Mouse (Mus musculus): ENCODE data around the gene Smc4.
A peak's percentile ranks its signal among the peaks of the same experiment; 100 is the strongest.

Gene Smc4

DNA sequence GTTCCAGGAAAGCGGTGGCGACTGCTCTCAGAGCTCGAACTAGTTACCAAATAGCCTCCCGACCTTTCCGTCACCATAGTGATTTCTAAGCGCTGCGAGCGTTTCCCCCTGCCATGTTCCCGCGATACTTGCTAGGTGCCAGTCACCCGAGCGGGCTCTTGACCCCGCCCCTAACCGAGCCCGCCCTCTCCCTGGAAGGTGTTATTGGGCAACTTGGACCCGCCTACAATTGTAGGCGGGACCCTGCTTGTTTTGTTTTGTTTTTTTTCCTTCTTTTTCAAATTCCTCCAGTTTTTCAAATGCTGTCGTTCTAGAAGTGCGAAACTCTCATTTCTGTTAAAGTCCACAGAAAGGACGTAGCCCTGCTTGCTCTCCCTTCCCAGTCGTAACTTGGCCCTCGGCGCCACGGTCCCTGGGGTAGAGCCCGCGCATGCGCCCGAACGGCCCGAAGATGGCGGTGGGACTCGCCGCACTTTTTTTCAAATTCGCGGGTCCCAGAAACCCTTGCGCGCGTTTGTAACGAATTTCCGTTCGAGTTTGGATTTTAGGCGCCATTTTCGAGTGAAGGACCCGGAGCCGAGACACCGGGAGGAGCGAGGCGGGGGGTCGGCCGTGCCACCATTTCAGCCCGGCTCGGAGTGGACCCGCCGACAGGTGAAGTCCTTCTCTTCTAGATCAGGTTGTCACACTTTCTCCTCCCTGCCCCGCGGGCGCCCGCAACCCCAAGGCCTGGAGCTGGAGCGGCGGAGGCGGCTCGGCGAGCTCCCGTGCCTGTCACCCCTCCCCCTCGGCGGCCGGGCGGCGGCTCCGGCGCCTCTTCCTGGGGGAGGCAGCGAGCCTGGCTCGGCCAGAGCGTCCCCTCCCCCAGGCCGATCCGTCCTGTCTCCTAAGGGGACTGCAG, at the start of gene Smc4, which contains the start of gene Ift80:
TSS of gene Smc4 (plus strand) at position 302 of the 901 bp plus-strand sequence.
TSS of gene Ift80 (minus strand) at position 134 of the 901 bp plus-strand sequence.
- peak; percentile 97 for DNase-seq (ENCODE audit: low read depth, low spot score)

DNA sequence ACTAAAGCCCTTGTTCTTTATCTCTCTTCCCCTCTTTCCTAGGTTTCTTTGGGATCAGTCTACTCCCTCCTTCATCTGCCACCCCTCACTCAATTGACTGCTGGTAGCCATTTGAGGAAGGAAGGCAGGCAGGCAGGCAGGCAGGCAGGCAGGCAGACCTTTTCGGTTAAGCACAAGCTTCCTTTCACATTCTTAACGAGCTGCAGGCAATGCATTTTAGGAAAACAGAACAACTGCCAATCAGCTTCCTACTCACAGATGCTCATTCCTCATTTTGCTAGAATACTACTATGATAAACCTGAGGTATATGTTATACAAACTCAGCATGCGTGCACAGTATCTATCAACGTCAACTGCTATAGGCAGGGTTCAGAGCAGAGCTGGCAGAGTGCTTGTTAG, 48.1 kb upstream of the Smc4 start:
- DNase-seq (ENCODE audit: low read depth, low spot score) = no peak

DNA sequence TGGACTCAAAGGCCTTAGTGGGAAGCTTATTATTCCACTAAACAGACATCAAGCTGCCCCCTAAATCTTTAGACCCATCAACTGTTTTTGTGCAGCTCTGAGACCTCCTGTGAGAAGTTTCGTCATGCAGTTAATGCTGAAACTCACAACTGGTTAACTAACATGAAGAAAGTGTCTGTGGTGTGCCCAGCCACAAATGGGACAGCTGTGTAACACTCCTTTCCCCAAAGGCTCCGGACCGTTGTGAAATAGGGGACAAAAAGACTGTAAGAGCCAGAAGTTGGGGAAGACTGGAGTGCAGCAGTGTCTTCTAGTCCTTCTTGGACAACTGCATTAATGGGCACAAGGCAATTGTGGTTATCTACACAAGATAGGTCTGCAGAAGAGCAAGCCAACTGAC, 47.1 kb upstream of the Smc4 start:
- no peak for DNase-seq (ENCODE audit: low read depth, low spot score)

DNA sequence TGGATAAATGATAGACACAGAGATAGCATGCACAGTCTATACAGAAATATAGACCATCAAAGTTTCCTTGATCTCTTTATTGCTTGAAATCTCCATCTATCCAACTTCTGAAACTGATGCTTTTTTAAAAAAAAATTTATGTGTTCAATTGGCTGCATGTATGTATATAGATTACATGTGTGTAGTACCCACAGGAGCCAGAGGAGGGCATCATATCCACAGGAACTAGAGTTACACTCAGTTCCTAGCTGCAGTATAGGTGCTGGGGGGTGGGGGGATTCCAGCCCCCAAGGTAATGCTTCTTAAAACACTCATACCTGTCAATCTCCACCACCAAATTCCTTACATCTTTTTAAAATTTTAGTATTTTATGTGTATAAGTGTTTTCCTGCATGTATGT, 39.9 kb upstream of the Smc4 start:
- peak; percentile 16 for DNase-seq (ENCODE audit: low read depth, low spot score)

DNA sequence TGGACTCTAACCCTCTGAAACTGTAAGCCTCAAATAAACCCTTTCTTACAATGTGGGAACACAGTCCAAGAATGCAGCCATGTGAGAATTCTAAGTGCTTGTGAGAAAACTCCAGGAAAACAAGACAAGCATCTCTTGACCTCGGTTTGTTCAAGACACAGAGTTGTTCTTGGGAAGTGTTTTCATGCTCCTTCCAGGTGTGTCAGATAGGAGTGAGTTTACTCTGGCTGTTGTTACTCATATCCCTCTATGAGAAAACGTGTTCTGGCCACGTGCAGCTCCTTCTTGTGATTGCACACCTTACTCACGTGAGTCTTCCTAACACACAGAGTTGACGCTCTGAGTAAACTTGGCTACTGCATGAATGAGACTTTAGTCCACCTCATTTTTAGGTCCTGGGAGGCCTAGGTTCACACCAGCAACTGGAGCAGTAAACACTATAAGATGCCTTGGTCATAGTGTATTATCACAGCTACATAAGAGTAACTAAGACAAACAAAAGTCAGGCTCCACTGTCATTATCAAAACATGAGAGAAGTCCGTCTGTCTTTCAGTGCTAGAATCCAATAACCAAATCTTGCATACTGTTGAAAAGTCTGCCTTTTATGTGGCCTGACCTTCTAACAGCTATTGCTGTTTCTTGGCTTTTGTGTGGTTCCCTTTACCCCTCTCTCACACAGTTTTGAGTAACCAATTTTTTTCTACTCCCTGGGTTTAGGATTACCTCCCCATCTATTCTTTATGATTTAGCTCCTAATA, 37.8 kb upstream of the Smc4 start:
- no peak for DNase-seq (ENCODE audit: low read depth, low spot score)

DNA sequence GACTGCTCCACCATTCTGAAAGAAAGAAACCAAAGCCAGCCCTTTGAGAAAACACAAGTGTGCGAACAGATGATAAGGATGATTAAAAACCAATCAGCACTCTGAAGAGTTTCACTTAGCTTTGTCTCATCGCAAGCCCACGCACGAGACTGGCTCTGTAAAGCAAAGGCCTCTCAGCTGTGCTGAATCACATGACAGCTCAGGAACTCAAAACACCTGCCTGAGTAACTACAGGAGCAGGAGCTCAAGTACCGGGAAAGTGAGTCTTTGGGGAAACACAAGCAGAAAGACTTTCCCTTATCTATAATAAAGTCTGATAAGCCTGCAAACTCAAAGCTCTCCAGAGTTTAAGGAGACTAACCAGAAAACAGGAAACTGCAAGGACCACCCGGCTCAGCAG, 37.1 kb upstream of the Smc4 start:
- no peak for DNase-seq (ENCODE audit: low read depth, low spot score)

DNA sequence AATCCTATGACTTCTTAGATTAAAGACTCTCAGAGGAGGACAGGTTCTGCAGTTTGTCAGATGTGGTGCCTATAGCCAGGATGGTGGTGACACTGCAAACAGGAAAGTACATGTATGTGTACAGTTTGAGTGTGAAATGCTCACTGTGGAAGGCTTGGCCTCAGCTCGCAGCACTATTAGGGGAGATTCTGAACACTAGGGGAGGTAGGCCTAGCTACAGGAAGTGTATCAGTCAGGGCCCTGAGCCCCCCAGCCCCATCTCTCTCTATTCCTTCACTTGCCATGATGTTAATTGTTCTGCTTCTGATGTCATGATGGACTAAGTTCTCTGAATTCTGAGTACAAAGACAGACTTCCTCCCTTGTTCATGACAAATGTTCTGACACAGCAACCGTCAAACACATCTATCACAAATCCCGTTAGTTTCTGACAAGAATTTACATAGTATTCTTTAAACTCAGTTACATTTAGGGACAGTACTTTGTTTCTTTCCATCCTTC, 35.4 kb upstream of the Smc4 start:
- DNase-seq (ENCODE audit: low read depth, low spot score) = no peak

DNA sequence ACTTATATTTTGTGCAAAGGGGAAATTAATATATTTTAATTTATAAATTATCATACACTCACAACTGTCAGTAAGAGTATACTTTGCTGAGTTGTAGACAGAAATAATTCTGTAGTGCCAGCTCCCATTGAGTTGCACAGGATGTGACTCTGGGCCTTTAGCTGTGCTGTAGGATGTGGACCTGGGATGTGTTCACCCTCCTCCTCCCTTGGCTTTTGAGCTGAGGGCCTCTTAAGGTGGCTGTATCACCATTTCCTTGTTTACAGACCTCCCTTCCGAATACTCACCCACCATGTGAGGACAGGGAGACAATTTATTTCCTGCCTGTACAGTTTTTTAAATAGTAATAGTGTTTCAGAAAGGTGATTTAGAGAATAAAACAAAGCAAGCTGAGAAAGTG, 31.0 kb upstream of the Smc4 start:
- DNase-seq (ENCODE audit: low read depth, low spot score) = no peak

DNA sequence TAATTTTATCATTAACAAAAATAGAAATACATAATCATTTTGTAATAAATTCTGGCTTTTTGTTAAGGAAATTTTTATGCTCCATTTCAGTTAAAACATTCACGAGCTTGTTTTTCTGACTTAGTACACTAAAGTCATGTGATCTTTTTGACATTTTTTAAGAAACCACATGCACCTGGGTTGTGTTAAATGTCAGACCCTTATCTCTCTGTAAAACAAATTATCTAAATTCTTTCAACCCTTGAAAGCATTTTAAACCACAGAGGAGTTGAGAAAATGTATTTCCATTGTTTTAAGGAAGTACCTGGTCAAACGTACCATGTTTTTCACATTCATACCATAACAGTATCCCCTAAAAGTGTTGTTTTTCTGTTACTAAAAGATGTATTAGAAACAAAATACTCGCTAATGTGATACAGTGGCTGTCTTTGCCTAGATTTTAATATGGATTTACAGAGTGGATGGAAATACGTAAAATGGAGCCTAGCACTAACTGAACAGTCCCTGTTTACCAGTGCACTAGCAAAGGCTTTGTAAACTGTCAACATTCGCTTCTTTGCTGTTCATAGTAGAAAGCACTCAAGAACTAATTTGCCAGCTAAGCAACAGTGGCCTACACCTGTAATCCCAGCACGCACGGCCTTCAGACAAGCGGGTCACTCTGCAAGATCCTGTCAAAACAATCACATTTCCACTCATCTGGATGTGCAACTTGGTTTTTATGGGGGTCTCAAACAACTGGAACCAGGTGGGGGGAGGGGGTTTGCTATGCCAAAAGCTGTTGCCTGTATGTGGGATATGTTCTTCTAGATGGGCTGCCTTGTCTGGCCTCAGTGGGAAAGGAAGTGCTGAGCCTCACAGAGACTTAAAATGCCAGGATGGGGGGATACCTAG, 29.7 kb upstream of the Smc4 start:
- DNase-seq (ENCODE audit: low read depth, low spot score) = no peak

DNA sequence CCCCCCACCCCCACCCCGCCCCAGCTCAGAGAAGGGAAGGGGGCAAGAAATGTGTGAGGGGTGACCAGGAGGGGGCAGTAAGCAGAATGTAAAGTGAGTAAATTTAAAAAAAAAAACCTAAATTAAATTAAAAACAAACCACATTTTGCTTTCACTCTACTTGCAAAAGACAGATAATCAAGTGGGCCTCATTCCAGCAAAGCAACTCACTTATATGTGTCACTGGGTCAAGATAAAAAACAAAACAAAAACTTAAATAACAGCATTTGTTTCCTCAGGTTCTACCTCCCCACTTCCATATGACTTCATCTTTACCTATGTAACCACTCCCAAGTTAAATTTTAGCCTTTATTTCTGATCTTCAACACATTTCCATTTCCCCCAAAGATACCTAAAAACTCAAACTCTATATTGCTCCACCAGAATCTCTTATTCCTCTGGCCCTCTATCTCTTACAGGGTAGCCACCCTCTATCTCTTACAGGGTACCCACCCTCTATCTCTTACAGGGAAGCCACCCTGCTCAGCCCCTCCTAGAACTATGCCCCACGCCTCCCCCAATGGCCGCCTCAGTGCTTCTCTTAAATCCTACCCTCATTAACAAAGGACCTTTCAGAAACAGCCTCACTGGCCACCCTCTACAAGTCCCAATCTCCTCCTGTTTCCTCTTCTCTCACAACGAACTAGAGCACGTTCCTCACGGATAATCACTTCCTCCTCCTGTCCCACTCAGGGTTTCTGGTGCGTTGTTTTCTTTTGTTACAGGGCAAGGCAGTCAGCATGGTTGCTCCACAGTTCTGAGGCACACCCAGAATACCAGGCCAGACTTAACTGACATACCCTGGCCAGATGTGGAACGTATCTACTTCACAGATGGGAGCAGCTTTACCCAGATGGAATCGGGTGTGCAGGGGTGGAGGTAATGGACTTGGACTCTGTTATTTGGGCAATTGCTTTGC, 28.7 kb upstream of the Smc4 start:
- no peak for DNase-seq (ENCODE audit: low read depth, low spot score)

DNA sequence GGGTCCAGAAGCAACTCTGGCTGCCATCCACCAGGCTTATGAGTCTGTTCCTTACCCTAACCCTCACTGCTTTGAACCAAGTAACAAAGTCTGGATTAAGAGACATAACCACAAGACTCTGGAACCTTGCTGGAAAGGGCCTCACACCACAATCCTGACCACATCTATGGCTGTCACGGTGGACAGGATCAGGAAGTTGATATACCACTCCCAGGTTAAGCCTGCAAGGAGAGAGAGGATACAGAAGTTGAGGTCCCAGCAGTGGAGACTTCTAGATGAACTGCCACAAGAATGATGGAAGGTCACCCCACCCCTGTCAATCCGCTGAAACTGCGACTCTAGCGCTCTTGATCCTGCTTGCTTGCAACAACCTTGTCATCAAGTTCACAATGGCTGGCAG, 26.8 kb upstream of the Smc4 start:
- DNase-seq (ENCODE audit: low read depth, low spot score) = no peak

DNA sequence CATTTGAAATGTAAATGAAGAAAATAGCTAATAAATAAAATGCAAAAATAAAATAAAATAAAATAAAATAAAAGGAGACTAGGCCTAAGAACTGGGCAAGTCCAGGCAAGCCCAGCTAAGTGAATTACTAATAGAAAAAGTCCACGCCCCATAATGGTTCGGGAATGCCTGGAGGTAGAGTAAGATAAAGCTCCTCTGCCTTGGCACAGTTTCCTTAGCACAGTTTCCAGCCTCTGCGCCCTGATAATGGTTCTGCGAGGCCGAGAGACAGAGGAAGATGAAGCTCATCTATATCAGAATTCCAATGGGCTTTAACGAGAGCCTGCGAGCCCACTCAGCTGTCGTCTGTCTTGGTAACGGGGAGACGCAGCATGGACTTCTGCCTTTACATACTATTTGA, 25.4 kb upstream of the Smc4 start:
- DNase-seq (ENCODE audit: low read depth, low spot score) = no peak

DNA sequence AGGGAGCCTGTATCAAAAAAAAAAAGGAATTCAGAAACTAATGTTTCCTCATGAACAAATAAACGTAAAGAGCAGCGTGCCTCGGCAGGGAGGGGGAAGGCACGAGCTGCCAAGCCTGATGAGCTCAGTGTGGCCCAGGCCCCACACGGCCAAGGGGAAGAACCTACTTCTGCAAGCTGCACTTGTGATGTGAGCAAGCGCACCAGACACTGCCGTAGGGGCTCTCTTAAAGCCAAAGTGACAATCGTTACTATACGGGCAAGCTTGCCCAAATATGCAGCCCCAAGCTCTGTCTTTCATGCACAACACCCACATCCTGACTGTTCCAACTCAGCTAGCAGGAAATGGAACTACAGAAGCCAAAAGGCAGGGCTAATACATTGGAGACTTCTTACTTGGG, 23.6 kb upstream of the Smc4 start:
- no peak for DNase-seq (ENCODE audit: low read depth, low spot score)

DNA sequence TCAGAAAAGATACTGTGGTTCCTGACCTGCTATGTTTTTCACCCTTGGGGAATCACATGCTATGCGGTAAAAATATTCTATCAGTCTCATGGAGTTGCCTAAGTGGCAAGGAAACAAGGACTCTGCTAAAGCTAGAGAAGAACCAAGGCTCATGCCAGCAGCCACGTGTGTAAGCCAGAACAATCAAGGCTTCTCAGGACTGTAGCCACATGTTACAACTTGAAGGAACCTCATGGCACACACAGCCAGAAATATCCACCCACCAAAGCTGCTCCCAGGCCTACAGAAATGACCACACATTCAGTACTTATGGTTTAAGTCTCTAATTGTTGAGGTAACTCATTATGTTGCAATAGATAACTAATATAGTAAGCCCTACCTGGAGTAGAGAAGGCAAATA, 18.0 kb upstream of the Smc4 start:
- no peak for DNase-seq (ENCODE audit: low read depth, low spot score)

DNA sequence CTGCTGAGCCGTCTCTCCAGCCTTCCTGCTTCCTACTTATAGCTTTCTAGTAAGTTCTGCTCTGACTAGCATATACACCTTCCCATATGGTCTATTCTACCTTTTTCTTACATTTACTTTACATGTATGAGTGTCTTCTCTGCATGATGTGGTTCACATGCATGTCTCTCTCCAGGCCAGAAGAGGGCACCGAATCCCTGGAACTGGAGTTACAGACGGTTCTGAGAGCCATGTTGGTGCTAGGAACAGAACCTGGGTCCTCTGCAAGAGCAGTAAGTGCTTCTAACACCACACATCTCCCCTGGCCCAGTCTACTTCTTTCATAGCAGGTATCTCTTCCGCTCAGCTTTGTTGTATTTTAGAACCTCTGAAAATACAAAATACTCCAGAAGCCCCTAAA, 1.8 kb upstream of the Smc4 start:
- DNase-seq (ENCODE audit: low read depth, low spot score) = no peak

DNA sequence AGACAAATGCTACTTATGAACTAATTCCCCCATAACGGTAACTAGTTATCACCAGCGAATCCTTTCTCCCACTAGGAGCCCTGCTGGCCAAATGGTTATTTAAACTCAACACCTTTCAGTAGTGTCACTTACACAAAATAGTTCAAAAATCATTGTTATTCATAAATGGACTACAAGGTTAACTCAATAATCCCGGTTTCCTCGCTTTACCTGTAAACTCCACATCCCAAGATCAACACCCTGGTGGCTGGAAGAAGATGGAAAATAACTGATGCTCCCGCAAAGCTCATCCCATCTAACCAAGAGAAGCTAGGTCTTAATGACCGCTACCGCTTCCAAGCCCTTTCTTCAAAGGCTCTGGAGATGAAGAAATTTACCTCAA, 492 bp upstream of the Smc4 start:
- DNase-seq (ENCODE audit: low read depth, low spot score) = no peak

DNA sequence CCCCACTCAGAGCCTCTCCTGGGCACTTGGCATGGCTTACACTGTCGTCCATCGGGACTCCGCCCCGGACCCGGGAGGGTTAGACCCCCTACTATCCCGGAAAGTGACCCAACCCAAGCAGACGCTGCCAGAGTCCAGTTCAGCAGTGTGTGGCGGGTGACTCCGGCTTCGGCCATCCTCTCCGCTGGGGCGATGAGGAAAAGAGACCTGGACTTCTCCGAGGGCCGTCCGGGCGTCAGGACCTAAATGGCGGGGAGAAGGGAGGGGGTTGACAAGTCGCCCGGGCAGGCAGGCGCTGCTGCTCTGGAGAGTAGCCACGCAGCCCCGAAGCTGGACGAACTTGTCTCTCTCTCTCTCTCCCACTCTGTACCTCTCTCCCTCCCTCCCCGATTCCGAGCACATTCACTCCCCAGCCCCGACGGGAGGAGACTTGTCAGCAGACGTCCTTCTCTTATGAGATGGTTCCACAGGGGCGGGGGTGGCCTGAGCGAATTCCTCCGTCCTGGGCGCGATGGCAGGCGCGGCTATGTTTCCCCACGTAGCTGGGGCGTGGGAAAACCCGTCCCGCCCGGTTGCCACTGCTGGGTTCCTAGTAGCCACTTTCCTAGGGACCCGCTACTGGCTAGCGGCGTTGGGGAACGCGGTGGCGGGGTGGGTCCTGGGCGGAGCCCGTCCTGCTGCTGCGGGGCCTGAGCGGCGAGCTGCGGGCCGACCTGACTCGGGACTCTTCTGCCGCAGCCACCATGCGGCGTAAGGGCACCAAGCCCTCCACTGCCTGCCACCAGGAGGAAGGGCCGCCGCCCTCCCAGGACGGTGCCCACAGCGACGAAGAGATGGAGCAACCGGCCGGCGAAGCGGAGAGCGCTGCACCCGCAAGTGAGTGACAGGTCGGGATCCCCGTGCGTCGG, 1.1 kb downstream of the Smc4 start:
- DNase-seq (ENCODE audit: low read depth, low spot score) = peak; percentile 28

DNA sequence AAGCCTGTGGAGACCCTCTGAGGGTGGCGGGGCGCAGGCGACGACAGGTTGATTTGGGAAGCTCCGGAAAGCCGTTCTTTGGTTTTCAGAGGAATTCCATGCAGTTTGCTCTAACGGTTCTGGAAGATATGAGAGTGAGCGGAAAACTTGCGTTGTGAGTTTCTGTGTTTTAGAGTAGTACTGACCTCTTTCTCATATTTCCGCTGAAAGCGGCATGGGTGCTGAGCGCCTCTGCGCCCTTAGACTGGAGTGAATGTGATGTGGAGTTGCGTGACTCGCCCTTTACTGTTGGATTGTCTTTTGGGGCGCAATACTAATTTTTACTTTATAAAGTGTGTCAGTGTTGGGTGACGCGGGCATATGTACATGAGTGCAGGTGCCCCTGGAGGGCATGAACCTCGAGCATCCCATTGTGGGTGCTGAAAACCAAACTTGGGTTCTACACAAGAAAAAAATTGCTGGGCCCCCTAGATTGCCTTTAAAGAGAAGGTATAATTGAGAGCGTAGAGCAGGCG, 1.8 kb downstream of the Smc4 start:
- DNase-seq (ENCODE audit: low read depth, low spot score) = no peak

DNA sequence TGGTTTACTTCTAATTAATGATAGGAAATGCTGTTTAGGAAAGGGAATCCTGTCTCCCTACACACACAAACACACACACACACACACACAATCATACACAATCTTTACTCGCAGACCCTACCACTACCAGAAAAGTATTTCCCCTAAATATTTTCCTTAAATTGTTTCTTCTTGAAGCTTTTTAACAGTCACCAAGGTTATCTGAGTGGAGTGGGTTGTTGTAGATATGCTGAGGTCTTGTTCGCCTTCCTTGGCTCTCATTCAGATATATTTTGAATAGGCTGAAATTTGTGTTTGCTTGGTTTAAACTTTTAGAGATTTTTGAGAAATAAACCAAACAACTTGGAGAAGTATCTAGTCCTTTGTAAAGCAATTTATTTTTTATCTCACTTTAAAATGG, 4.3 kb downstream of the Smc4 start:
- DNase-seq (ENCODE audit: low read depth, low spot score) = no peak

Data from forelimb bud, embryonic 11.5 days (tissue).